Mouse (Mus musculus): ENCODE measurements at regions not wholly inside any gene's neighbourhood (a gene's known extent, or its start where the extent isn't known, plus 50 kb on each side); places are given as distances from the start of the nearest gene placed in this dataset.

- no peak for TF ChIP-seq CTCF (conservative IDR thresholded peaks at IDR 0.05; ENCODE audit: low read length)
- TF ChIP-seq POU5F1 (IDR thresholded peaks at IDR 0.05; ENCODE audit: borderline replicate concordance, low read length), result no peak
- no peak for TF ChIP-seq NANOG (IDR thresholded peaks at IDR 0.05; ENCODE audit: borderline replicate concordance, low read length)
These were observed 62.6 kb upstream of the Rora start for GRCm38 (mm10) chr9:68591023-68591422.
